Mouse (Mus musculus): Measurements from ENCODE around the gene Arl6ip1. TPM values are rescaled to one million over a fixed set of nuclear protein-coding genes. Genes with fewer than 3 reads are reported as not detected.

Gene Arl6ip1
- polyA plus RNA-seq, 1 experiment from 2014 or later = 363 TPM

GRCm38 (mm10) chr7:118107671-118108070 is 21.8 kb downstream of the Arl6ip1 start:
- Histone ChIP-seq H3K27ac (ENCODE audit: low read length) (no peak overlapping the region), H3K36me3 (ENCODE audit: control insufficient read depth, insufficient read depth, low read length) (peaks cover 56% of the 10 kb centered on the region), H3K9ac (ENCODE audit: low read length) (no peak overlapping the region), H3K4me1 (ENCODE audit: control insufficient read depth, insufficient read depth, low read length) (peaks cover 23% of the 10 kb centered on the region), H3K4me2 (ENCODE audit: low read depth, low read length) (no peak overlapping the region), H3K9me3 (replicated peaks; ENCODE audit: control insufficient read depth, low read length) (no peaks in the 10 kb centered on the region), H3K27me3 (ENCODE audit: control insufficient read depth, insufficient read depth, low read length) (no peaks in the 10 kb centered on the region), H3K4me3 (replicated peaks; ENCODE audit: low read length) (no peak overlapping the region)
- 90% methylated on average over 1 of the region's 1 CpGs for WGBS
- ATAC-seq (ENCODE audit: insufficient read depth, low FRiP score) = no peak

- Histone ChIP-seq H3K9me3 (replicated peaks; ENCODE audit: control insufficient read depth, low read length) (no peaks in the 10 kb centered on the region), H3K36me3 (ENCODE audit: control insufficient read depth, insufficient read depth, low read length) (peaks cover 39% of the 10 kb centered on the region), H3K27me3 (ENCODE audit: control insufficient read depth, insufficient read depth, low read length) (no peaks in the 10 kb centered on the region), H3K27ac (ENCODE audit: low read length) (no peak overlapping the region), H3K4me2 (ENCODE audit: low read depth, low read length) (no peak overlapping the region), H3K4me3 (replicated peaks; ENCODE audit: low read length) (no peak overlapping the region), H3K9ac (ENCODE audit: low read length) (no peak overlapping the region), H3K4me1 (ENCODE audit: control insufficient read depth, insufficient read depth, low read length) (no peaks in the 10 kb centered on the region)
- no peak for ATAC-seq (ENCODE audit: insufficient read depth, low FRiP score)
- WGBS = 66% methylated on average over 5 of the region's 5 CpGs
Measured at GRCm38 (mm10) chr7:118104458-118105052, 24.9 kb downstream of the Arl6ip1 start.

GRCm38 (mm10) chr7:118103462-118104379 is 25.7 kb downstream of the Arl6ip1 start:
- ATAC-seq (ENCODE audit: insufficient read depth, low FRiP score) = no peak; the same call in 1 of the 2 replicates
- Histone ChIP-seq H3K4me3 (replicated peaks; ENCODE audit: low read length) (no peak overlapping the region), H3K4me2 (ENCODE audit: low read depth, low read length) (no peak overlapping the region), H3K9me3 (replicated peaks; ENCODE audit: control insufficient read depth, low read length) (no peaks in the 10 kb centered on the region), H3K27ac (ENCODE audit: low read length) (peak overlapping the region; percentile 28; the same call in 1 of the 2 replicates), H3K27me3 (ENCODE audit: control insufficient read depth, insufficient read depth, low read length) (no peaks in the 10 kb centered on the region), H3K36me3 (ENCODE audit: control insufficient read depth, insufficient read depth, low read length) (peaks cover 32% of the 10 kb centered on the region), H3K4me1 (ENCODE audit: control insufficient read depth, insufficient read depth, low read length) (no peaks in the 10 kb centered on the region), H3K9ac (ENCODE audit: low read length) (no peak overlapping the region)
- WGBS = 37% methylated on average over 5 of the region's 5 CpGs

GRCm38 (mm10) chr7:118102678-118103461 is 26.6 kb downstream of the Arl6ip1 start:
- ATAC-seq (ENCODE audit: insufficient read depth, low FRiP score) = peak; percentile 63
- WGBS = 43% methylated on average over 4 of the region's 4 CpGs
- peak overlapping the region; percentile 28; the same call in 1 of the 2 replicates for H3K27ac ChIP-seq (ENCODE audit: low read length)

GRCm38 (mm10) chr7:118102231-118102630 is 27.2 kb downstream of the Arl6ip1 start:
- Histone ChIP-seq H3K4me2 (ENCODE audit: low read depth, low read length) (no peak overlapping the region), H3K9me3 (replicated peaks; ENCODE audit: control insufficient read depth, low read length) (no peaks in the 10 kb centered on the region), H3K27me3 (ENCODE audit: control insufficient read depth, insufficient read depth, low read length) (no peaks in the 10 kb centered on the region), H3K4me3 (replicated peaks; ENCODE audit: low read length) (no peak overlapping the region), H3K36me3 (ENCODE audit: control insufficient read depth, insufficient read depth, low read length) (peaks cover 19% of the 10 kb centered on the region), H3K9ac (ENCODE audit: low read length) (no peak overlapping the region), H3K27ac (ENCODE audit: low read length) (no peak overlapping the region), H3K4me1 (ENCODE audit: control insufficient read depth, insufficient read depth, low read length) (no peaks in the 10 kb centered on the region)
- 37% methylated on average over 4 of the region's 4 CpGs for WGBS
- ATAC-seq (ENCODE audit: insufficient read depth, low FRiP score) = no peak

More at GRCm38 (mm10) chr7:118102678-118103461, 26.6 kb downstream of the Arl6ip1 start:
- peaks cover 23% of the 10 kb centered on the region for H3K36me3 ChIP-seq (ENCODE audit: control insufficient read depth, insufficient read depth, low read length)
- H3K9ac ChIP-seq (ENCODE audit: low read length) = no peak overlapping the region
- no peaks in the 10 kb centered on the region for H3K27me3 ChIP-seq (ENCODE audit: control insufficient read depth, insufficient read depth, low read length)
- H3K4me1 ChIP-seq (ENCODE audit: control insufficient read depth, insufficient read depth, low read length) = no peaks in the 10 kb centered on the region
- no peaks in the 10 kb centered on the region for H3K9me3 ChIP-seq (replicated peaks; ENCODE audit: control insufficient read depth, low read length)
- no peak overlapping the region for H3K4me2 ChIP-seq (ENCODE audit: low read depth, low read length)
- H3K4me3 ChIP-seq (replicated peaks; ENCODE audit: low read length) = no peak overlapping the region

- no peak overlapping the region for H3K4me2 ChIP-seq (ENCODE audit: low read depth, low read length)
- H3K4me1 ChIP-seq (ENCODE audit: control insufficient read depth, insufficient read depth, low read length) = no peaks in the 10 kb centered on the region
- H3K9me3 ChIP-seq (replicated peaks; ENCODE audit: control insufficient read depth, low read length) = no peaks in the 10 kb centered on the region
- H3K9ac ChIP-seq (ENCODE audit: low read length) = no peak overlapping the region
- no peak overlapping the region for H3K27ac ChIP-seq (ENCODE audit: low read length)
- H3K27me3 ChIP-seq (ENCODE audit: control insufficient read depth, insufficient read depth, low read length) = no peaks in the 10 kb centered on the region
- no peaks in the 10 kb centered on the region for H3K36me3 ChIP-seq (ENCODE audit: control insufficient read depth, insufficient read depth, low read length)
- ATAC-seq (ENCODE audit: insufficient read depth, low FRiP score) = no peak
- 60% methylated on average over 7 of the region's 7 CpGs for WGBS
- H3K4me3 ChIP-seq (replicated peaks; ENCODE audit: low read length) = no peak overlapping the region
Measured at GRCm38 (mm10) chr7:118097615-118098014, 31.8 kb downstream of the Arl6ip1 start.

- 65% methylated on average over 4 of the region's 4 CpGs for WGBS
- H3K4me3 ChIP-seq (replicated peaks; ENCODE audit: low read length) = no peak overlapping the region
- H3K9me3 ChIP-seq (replicated peaks; ENCODE audit: control insufficient read depth, low read length) = no peaks in the 10 kb centered on the region
- H3K27me3 ChIP-seq (ENCODE audit: control insufficient read depth, insufficient read depth, low read length) = no peaks in the 10 kb centered on the region
- H3K27ac ChIP-seq (ENCODE audit: low read length) = no peak overlapping the region
- no peak overlapping the region for H3K4me2 ChIP-seq (ENCODE audit: low read depth, low read length)
- no peak for ATAC-seq (ENCODE audit: insufficient read depth, low FRiP score)
- no peak overlapping the region for H3K9ac ChIP-seq (ENCODE audit: low read length)
- no peaks in the 10 kb centered on the region for H3K36me3 ChIP-seq (ENCODE audit: control insufficient read depth, insufficient read depth, low read length)
- H3K4me1 ChIP-seq (ENCODE audit: control insufficient read depth, insufficient read depth, low read length) = no peaks in the 10 kb centered on the region
Measured at GRCm38 (mm10) chr7:118079987-118080386, 49.5 kb downstream of the Arl6ip1 start.

- Histone ChIP-seq H3K4me3 (replicated peaks; ENCODE audit: low read length) (no peak overlapping the region), H3K9me3 (replicated peaks; ENCODE audit: control insufficient read depth, low read length) (no peaks in the 10 kb centered on the region), H3K27me3 (ENCODE audit: control insufficient read depth, insufficient read depth, low read length) (no peaks in the 10 kb centered on the region), H3K4me1 (ENCODE audit: control insufficient read depth, insufficient read depth, low read length) (no peaks in the 10 kb centered on the region), H3K4me2 (ENCODE audit: low read depth, low read length) (no peak overlapping the region), H3K36me3 (ENCODE audit: control insufficient read depth, insufficient read depth, low read length) (no peaks in the 10 kb centered on the region), H3K27ac (ENCODE audit: low read length) (no peak overlapping the region), H3K9ac (ENCODE audit: low read length) (no peak overlapping the region)
- ATAC-seq (ENCODE audit: insufficient read depth, low FRiP score) = no peak
- WGBS = 88% methylated on average over 5 of the region's 5 CpGs
Measured at GRCm38 (mm10) chr7:118079097-118079496, 50.4 kb downstream of the Arl6ip1 start.
